Mouse (Mus musculus): ENCODE measurements around the gene Trim26. TPM values are rescaled to one million over a fixed set of nuclear protein-coding genes. Genes with fewer than 3 reads are reported as not detected.
"Not testable (repeated sequence)": the region's sequence is repeated elsewhere in the genome, so short reads cannot be mapped to it uniquely, and the experiment has no call there.

Gene Trim26
- total RNA-seq, 1 experiment from 2014 or later: 18.0 TPM

DNA sequence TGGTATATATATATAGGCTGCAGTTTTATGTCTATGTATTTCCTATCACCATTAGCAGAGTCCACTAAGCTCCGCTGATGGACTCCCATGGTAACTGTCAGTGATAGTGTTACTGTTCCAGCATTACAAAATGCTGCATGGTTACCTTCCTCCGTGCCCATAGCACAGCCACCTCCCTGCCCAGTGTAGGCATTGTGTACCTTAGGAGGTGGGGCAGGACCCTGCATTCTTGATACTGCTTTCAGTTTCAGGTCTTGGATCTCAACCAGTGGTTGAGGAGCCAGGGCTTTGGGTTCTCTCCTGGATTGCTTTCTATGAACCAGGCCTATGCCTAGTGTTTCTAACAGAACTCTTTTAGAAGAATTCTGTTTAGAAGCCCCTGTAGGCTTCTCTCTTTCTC is 13.1 kb downstream of the Trim26 start:
- no peak for ATAC-seq (replicated peaks; ENCODE audit: low read depth, poor library complexity, severe bottlenecking)

DNA sequence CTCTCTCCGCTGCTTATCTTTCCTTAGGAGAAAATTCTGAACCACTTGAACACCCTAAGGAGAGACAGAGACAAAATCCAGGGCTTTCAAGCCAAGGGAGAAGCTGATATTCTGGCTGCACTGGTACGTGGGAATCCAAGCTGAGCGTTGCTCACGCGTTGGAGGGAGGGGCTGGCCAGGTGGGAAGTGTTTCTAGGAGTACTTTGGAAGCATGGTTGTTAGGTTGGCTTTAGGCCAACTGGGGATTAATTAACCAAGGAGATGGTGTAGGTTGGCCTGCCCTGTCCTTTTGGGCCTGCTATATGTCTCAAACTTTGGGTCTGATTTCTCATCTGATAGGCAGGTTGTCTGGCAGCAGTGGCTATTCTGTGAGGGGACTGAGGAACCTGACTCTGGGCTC is 14.3 kb downstream of the Trim26 start:
- no peak for ATAC-seq (replicated peaks; ENCODE audit: low read depth, poor library complexity, severe bottlenecking)

DNA sequence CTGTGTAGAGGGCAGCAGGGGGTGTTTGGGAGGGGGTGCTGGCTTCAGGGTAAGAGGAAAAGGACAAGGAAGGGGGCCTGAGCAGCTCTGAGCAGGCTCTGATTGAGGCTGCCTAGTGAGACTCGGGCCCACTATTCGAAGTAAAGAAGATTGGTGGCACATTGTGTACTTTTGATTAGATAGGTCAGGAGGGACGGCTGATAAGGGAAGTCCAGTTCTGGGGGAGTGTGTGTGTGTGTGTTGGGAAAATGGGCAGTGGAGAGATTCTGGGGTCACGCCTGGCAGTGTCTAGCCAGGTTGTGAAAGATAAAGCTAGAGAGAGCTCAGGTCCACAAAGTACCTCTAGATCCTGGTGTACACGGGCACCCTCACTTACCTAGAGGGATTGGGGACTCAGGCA is 14.7 kb downstream of the Trim26 start:
- ATAC-seq (replicated peaks; ENCODE audit: low read depth, poor library complexity, severe bottlenecking): no peak

DNA sequence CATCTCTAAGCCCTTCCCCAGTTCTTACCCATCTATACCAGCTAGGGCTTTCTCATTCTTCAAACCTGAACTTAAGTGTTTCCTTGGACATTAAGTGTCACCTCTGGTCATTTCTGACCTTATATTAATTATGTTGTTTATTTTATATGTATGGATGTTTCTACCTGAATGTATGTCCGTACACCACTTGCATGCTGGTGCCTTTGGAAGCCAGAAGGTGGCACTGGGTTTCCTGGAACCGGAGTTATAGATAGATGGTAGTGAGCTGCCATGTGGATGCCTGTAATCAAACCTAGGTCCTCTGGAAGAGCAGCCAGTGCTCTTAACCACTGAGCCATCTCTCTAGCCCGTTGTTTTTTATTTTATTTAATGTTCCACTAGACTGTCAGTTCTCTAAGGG is 18.6 kb downstream of the Trim26 start:
- no peak for ATAC-seq (replicated peaks; ENCODE audit: low read depth, poor library complexity, severe bottlenecking)

DNA sequence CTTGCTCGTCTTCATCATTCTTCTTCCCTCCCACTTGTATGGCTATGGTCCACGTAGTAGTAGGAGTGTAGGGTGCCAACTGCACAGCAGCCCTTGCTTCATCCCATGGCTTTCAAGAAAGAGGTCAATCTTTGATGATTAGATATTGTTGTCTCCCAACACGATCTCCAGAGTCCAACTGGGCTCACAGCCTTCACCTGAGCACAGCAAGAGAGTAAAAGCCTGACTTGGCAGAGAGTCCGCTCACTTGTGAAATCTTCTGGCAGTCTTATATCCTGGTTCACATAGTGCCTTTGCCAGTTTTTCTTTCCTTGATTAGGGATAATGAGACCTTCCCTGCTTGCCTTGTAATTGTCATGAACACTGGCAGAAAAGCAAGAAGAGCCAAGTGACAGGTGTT is 19.3 kb downstream of the Trim26 start:
- ATAC-seq (replicated peaks; ENCODE audit: low read depth, poor library complexity, severe bottlenecking): no peak

DNA sequence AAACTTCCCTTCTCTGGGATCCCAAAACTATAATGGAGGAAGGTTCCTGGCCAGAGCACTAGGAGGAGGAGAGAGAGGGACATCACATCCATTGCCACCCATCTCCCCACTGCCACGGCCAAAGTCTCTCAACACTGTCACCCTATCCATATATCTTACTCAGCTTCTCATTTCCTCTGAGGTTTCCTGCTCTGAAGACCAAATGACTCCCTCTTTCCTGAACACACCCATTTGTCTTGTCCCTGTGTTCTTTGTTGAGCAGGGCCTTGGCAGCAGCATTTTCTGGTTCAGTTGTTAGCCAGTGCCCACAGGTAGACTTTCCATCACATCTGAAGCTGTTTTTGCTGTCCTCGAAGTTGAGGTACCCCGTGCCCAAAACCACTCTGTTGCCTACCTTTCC is 21.2 kb downstream of the Trim26 start:
- peak; percentile 77 for ATAC-seq (replicated peaks; ENCODE audit: low read depth, poor library complexity, severe bottlenecking)

DNA sequence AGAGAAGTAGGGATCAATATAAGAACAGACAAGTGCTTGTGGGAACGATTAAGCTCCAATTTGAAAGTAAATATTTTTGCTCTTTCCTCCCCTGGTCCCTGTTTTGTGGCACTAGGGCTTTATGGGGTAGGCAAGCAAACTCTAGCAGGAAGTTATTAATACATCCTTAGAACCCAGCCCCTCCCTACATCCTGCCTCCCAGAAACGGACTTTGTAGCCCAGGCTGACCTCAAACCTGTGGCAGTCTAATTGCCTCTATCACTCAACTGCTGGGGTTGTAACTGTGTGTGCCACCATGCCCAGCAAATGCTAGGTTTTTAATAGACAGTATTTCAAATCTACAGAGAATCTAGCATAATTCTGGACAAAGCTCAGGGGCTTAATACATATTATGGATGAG is 24.7 kb downstream of the Trim26 start:
- no peak for ATAC-seq (replicated peaks; ENCODE audit: low read depth, poor library complexity, severe bottlenecking)

DNA sequence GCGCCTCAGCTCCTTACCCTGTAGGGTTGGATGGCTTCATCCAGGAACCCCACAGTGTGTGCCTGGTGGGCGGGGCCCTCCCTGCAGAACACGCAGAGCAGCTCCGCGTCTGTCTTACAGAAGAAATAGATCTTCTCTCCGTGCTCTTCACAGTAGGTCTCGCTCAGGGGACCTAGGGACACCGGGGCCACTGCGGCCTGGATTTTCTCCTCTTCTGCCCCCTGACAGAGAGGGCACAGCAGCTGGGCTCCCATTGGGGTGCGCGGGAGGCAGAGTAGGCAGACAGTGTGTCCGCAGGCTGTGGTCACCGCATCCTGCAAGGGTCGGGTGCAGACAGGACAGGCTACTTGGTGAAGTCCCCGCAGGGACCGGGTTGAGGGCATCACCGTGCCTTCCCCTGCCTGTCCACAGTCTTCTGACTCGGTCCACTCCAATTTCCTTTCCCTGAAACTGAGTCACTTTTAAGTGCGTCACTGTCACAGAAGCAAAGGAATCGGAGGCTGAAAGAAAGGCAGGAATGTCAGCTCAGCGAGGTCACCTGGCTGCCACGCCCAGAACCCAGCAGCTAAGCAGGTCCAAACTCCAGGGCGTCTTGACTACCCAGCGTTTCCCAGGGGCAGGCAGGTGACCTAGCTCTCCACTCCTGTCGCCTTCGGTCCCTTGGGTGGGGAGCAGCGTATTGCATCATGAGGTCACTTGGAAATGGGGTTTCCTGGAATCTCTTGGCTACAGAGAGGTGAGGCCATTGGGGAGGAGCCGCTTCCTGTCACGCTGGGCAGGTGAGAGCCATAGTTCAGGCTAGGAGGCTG is 30.0 kb downstream of the Trim26 start, which contains the start of gene Trim15:
Gene Trim15, minus strand, starts transcription at position 492 of the 809 bp plus-strand sequence.
- ATAC-seq (replicated peaks; ENCODE audit: low read depth, poor library complexity, severe bottlenecking): 0 out of 2 replicates have a peak, but pooled peaks have one; percentile 15

DNA sequence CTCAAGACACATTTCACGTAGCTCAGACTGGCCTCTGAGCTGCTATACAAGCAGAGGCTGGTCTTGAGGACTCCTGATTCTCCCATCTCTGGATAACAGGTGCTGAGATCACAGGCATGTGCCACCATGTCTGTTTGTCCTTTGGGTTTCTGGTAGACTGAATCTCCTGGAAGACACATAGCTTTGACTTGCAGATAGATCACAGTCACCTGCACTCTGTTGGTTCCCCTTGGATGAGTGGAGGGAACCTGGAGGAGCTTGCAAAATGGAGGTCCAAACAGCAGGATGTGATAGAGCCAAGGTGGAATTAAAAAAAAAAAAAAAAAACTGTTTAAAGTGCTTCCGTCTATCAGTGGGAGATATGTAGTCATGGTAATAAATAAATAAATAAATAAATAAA is 31.9 kb downstream of the Trim26 start:
- ATAC-seq (replicated peaks; ENCODE audit: low read depth, poor library complexity, severe bottlenecking): no peak

DNA sequence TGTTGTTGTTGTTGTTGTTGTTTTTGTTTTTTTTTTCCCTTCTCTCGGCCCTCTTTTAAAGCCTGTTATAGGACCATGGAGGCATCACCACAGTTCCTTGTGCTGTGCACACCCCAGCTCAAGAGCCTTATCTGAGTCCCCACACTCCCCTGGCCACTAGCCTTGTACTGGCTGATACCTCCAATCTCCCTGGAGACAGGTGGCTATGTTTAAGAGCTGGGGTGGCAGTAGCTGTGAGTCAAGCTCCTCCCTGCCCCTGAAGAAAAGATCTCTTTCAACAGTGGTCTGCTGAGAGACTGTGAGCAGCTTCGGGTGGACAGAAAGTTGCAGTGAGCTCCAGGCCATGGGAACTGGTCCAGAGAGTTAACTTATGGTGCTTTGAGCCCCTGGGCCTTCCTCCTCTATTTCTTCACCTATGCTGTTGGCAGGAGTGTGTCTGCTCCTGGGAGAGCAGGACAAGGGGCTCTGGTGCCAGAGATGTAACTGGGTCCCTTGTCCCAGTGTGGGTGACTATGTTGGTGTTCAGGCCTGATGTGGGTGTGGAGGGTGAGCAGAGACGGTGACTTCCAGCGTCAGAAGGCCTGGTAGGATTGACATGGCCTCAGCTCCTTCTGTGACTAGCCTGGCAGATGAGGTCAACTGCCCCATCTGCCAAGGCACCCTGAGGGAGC is 32.5 kb downstream of the Trim26 start, which contains the start of gene Trim10:
Gene Trim10, plus strand, starts transcription at position 291 of the 671 bp plus-strand sequence.
- peak; percentile 96 for ATAC-seq (replicated peaks; ENCODE audit: low read depth, poor library complexity, severe bottlenecking)

DNA sequence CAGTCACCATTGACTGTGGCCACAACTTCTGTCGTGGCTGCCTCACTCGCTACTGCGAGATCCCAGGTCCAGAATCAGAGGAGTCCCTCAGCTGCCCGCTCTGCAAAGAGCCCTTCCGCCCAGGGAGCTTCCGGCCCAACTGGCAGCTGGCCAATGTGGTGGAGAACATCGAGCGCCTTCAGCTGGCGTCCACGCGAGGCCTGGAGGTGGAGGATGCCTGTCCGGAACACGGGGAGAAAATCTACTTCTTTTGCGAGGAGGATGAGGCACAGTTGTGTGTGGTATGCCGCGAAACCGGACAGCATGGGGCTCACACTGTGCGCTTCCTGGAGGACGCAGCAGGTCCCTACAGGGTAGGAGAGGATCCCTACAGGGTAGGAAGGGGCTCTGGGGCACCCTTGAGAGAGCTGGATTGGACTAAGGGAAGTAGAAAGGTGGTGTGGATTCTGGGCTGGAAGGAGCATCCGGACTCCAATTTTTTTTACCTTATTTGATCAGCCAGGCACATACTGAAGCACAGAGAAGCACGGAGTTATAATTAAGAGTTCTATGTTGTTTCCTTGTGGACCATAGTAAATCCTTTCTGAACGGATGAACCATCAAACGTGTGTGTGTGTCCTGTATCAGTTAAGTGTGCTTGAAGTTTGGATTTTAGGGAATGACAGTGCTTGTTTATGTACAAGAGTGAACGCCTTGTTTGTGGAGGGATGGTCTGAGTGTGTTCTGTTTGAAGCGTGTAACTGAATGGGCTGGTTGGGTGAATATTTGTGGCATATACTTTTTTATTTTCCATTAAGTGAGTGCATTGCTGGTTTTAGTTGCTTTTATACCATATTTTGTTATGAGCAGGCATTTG is 33.2 kb downstream of the Trim26 start:
- no peak for ATAC-seq (replicated peaks; ENCODE audit: low read depth, poor library complexity, severe bottlenecking)

DNA sequence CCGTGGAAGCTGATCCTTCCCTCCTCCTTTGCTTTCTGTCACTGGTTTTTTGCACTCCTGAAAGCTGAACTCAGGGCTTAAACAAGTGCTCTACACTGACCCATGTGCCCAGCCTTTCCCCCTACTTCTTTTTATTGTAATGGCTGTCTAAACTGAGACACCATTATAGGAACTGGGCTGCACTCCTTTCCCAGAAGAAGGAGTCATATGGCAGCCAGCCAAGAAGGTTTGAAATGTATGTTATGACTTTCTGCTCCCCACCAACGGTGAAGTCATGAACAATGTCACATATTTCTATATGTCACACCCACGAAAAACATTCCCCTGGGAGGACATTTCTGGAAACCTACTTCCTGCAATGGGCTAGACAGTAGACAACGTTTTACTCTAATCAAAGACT is 37.7 kb downstream of the Trim26 start:
- ATAC-seq (replicated peaks; ENCODE audit: low read depth, poor library complexity, severe bottlenecking): no peak

DNA sequence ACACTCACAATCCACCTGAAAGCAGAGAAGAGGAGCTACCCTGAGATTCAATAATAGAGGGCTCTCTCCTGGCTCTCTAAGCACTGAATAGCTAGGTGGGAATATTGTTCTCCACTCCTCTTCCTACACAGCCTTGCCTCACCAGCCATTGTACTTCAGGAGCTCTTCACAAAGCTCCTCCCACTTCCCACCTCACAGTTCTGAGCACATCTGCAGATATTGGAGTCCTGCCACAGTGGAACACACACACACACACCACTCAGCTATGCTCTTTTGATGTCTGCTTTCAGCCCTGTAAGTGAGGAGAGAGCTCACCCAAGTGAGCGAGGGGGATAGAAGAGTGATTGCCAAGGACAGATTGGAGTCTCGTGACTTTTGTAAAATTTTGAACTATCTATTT is 46.4 kb downstream of the Trim26 start:
- no peak for ATAC-seq (replicated peaks; ENCODE audit: low read depth, poor library complexity, severe bottlenecking)

DNA sequence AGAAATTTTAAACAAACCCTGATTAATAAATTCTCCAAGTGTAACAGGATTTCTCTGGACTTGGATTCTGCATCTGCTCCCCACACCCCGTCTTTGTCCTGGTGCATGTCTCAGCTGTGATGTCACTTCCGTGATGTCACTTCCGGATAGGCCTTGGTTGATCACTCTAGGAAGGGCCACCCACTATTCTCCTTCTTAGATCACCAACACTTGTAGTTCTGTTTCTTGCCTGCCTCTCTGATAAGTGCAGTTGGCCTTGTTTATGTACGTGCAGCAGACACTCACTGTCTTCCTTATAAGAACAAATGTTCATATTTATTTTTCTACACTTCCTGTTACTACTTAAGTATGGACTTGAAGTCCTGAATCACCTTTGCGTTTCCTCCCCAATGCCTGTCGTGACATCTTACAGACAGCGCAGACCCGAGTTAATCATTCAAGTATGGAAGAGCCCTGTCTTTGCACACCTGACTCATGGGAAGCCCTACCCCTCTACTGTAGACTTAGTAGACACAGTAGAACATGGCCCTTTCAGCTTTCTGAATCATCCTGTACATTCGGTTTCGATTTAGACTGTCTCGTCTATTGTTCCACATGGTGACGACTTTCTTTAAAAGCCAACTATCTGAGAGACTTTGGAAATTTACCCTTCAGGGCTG is 48.3 kb downstream of the Trim26 start:
- no peak for ATAC-seq (replicated peaks; ENCODE audit: low read depth, poor library complexity, severe bottlenecking)

DNA sequence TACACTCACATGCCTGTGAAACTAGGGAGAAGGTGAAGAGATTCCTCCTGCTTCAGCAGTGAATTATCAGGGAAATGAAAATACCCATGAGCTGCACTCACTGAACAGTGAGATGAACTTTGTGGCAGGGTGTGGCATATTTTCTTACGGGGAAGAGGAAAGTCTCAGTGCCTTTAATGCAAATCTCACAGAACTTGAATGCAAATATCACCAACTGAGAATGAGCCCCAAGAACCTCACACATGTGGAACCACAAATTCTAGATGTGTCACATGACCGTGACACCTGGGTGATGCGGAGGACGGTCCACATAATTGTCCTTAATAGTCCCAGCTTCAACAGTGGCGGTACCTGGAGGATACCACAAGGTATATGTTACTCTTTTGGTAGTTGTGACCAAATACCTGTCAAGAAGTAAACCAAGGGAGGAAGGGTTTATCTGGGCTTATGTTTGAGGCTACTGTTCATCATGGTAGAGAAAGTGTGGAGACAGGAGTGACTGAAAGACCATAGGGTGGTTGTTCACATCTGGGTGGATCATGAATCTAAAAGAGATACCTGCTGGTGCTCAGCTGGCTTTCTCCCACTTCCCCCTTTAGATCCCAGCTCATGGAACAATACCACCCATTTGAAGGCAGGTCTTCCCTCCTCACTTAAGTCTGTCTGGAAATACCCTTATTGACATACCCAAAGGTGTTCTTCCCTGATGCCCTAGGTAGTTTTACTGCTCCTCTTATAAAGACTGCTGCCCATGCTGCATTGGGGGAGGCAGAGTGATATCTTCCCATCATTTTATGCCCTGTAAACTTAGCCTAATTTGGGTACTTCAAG is 53.4 kb downstream of the Trim26 start, which contains the start of gene Trim40:
Gene Trim40, minus strand, starts transcription at position 51 of the 831 bp plus-strand sequence.
- no peak for ATAC-seq (replicated peaks; ENCODE audit: low read depth, poor library complexity, severe bottlenecking)

DNA sequence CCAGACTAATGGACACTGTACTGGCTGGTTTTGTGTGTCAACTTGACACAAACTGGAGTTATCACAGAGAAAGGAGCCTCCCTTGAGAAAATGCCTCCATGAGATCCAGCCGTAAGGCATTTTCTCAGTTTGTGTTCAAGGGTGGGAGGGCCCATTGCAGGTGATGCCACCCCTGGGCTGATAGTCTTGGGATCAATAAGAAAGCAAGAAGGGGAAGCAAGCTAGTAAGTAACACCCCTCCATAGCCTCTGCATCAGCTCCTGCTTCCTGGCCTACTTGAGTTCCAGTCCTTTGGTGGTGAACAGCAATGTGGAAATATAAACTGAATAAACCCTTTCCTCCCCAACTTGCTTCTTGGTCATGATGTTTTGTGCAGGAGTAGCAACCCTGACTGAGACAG is 54.6 kb downstream of the Trim26 start:
- not testable (repeated sequence) for ATAC-seq (replicated peaks; ENCODE audit: low read depth, poor library complexity, severe bottlenecking)

DNA sequence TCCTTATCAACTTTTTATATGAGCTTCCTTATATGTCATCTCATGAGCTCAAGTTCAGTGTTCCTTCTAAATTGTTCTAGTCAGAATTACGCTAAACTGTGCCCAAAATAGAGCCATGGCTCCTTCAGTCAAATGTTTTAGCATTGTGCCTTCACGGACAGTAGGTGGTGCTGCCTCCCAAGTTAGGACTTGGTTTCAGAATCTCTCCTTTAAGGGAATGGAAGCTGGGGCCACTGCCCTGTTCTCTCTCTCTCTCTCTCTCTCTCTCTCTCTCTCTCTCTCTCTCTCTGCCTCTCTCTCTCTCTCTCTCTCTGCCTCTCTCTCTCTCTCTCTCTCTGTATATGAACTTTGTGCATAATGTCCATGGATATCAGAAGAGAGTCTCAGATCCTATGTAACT is 55.4 kb downstream of the Trim26 start:
- ATAC-seq (replicated peaks; ENCODE audit: low read depth, poor library complexity, severe bottlenecking): peak; percentile 86

DNA sequence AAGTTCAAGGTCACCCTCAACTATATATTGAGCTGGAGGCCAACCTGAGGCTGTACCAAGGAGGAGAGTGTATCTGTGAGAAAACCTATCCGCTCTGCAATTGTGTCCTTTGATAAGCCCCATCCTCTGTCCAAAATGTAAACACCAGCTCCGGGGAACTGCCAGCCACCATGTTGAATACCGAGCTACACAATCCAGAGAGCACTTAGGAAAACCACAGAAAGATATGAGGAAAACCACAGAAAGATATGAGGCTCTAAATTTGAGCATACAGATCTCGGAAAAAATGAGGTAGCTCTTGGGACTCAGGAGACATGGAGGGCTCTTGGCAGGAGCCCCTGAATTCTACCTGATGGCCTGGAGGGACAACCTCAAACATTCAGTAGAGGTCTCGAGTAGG is 56.5 kb downstream of the Trim26 start:
- peak; percentile 40 for ATAC-seq (replicated peaks; ENCODE audit: low read depth, poor library complexity, severe bottlenecking)

DNA sequence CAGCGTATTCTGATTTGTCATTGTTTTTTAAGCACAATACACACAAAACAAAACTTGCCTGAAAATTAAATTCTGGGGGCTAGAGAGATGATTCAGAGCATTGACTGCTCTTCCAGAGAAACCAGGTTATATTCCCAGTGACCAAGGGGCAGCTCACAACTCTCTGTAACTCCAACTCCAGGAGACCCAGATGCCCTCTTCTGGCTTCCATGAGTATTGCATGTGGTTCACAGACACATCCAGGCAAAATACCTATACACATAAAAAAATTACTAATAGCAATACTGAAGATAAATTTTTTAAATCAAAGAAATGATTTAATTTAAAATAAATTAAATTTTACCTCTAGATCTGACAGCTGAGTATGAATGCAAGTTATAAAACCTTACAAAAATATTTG is 59.6 kb downstream of the Trim26 start:
- ATAC-seq (replicated peaks; ENCODE audit: low read depth, poor library complexity, severe bottlenecking): 0 out of 2 replicates have a peak, but pooled peaks have one; percentile 41

All from common myeloid progenitor, adult 5-6 weeks (primary cell).